Mouse (Mus musculus) urinary bladder, postnatal 10 days (tissue): ENCODE results near the gene Auh.
A peak's percentile ranks its signal among the peaks of the same experiment; 100 is the strongest.

ENCODE experiments used
- DNase-seq: peaks from one replicate; pipeline ENCODE4 v3.0.0; 2022; ENCODE audit warnings: low spot score

The Auh gene

GRCm38 (mm10) chr13:52929209-52930171 is at the start of gene Auh:
Gene Auh, minus strand, starts transcription at chr13:52929681.
- peak; percentile 46 for DNase-seq

GRCm38 (mm10) chr13:52978321-52978981 is 49.0 kb upstream of the Auh start:
- no peak for DNase-seq

- DNase-seq: no peak
These were observed 48.3 kb upstream of the Auh start for GRCm38 (mm10) chr13:52977757-52978156.

- no peak for DNase-seq
These were observed 47.7 kb upstream of the Auh start for GRCm38 (mm10) chr13:52977221-52977609.

- no peak for DNase-seq
These were observed 47.2 kb upstream of the Auh start for GRCm38 (mm10) chr13:52976510-52977220.

GRCm38 (mm10) chr13:52976130-52976509 is 46.6 kb upstream of the Auh start:
- no peak for DNase-seq

- DNase-seq: no peak
These were observed 45.2 kb upstream of the Auh start for GRCm38 (mm10) chr13:52974676-52975075.

- DNase-seq: no peak
These were observed 43.9 kb upstream of the Auh start for GRCm38 (mm10) chr13:52973427-52973826.

- no peak for DNase-seq
These were observed 43.1 kb upstream of the Auh start for GRCm38 (mm10) chr13:52972626-52973025.

- DNase-seq: no peak
These were observed 41.4 kb upstream of the Auh start for GRCm38 (mm10) chr13:52970876-52971275.

GRCm38 (mm10) chr13:52962922-52963321 is 33.4 kb upstream of the Auh start:
- no peak for DNase-seq

- no peak for DNase-seq
These were observed 32.9 kb upstream of the Auh start for GRCm38 (mm10) chr13:52962361-52962760.

- no peak for DNase-seq
These were observed 24.5 kb upstream of the Auh start for GRCm38 (mm10) chr13:52953779-52954553.

- DNase-seq: no peak
These were observed 19.7 kb upstream of the Auh start for GRCm38 (mm10) chr13:52949211-52949610.

- no peak for DNase-seq
These were observed 18.1 kb upstream of the Auh start for GRCm38 (mm10) chr13:52947545-52947944.

GRCm38 (mm10) chr13:52945769-52946168 is 16.3 kb upstream of the Auh start:
- DNase-seq: no peak

GRCm38 (mm10) chr13:52944116-52944515 is 14.6 kb upstream of the Auh start:
- DNase-seq: no peak

- DNase-seq: no peak
These were observed 13.5 kb upstream of the Auh start for GRCm38 (mm10) chr13:52942876-52943388.

- DNase-seq: no peak
These were observed 11.5 kb upstream of the Auh start for GRCm38 (mm10) chr13:52940956-52941355.

GRCm38 (mm10) chr13:52930582-52930981 is 1.1 kb upstream of the Auh start:
- DNase-seq: no peak

GRCm38 (mm10) chr13:52928392-52928791 is 1.1 kb downstream of the Auh start:
- no peak for DNase-seq

GRCm38 (mm10) chr13:52924457-52924856 is 5.0 kb downstream of the Auh start:
- DNase-seq: no peak
